Mouse (Mus musculus): ENCODE results near the gene Sdc3.
A peak's percentile ranks its signal among the peaks of the same experiment; 100 is the strongest.

Sdc3 gene

GRCm38 (mm10) chr4:130793180-130793501 lies 804 bp downstream of the Sdc3 start:
- DNase-seq (ENCODE audit: low read depth, low spot score), result no peak

GRCm38 (mm10) chr4:130794771-130795170 lies 2.4 kb downstream of the Sdc3 start:
- DNase-seq (ENCODE audit: low read depth, low spot score), result no peak

DNA sequence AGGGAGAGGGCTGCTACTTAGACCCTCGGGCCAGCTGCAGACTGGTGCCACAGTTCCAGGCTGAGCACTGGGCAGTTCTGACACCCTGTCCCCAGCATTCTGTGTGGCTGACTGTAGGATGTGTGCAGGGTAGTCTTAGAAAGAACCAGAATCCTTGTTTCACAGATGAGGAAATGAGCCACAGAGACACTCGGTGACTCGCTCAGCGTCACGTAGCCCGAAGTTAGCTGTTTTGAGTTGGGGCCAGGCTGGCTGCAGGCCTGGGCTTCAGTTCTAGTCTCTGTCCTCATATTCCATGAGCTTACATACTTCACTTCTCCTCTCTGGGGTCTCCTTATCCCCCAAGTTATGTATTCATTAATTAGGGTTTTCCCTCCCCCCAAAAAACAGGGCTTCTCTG lies 3.6 kb downstream of the Sdc3 start:
- no peak for DNase-seq (ENCODE audit: low read depth, low spot score)

DNA sequence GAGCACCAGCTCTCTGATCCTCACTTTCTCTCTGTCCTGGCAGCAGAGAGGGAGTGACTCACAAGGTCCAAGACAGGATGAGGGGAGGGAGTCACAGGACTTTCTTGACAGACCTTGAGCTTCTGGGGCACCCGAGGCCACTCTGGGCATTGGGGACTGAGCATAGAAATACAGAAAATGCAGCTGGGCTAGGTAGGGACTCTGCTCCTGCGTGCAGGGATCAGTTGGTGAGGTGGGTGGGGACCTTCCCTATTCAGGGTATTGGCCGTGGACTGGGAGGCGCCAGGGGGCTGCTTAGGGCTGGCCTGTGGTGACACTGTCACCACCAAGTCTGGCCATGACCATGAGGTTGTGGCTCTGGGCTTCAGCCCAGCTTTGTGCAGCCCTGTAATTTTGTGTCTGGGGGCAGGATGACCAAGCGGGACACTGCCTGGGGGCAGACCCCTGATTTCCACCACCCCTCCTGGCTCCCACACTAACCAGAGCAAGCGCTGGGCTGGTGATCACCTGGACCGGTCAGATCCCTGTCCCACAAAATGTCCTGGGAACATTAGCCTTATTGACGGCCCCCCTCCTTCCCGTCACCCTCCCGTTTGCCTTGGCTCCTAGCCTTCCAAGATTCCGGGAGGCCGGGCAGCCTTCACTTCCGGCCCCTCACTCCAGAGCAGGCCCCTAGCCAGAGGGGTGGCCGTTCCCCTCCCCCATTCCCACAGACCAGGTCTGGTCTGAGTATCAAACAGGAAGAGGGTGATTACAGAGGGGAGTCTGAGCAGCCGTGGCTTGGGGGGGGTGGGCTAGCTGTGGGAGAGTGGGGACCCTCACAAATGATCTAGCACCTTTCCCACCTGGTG lies 5.1 kb downstream of the Sdc3 start:
- DNase-seq (ENCODE audit: low read depth, low spot score), result no peak

DNA sequence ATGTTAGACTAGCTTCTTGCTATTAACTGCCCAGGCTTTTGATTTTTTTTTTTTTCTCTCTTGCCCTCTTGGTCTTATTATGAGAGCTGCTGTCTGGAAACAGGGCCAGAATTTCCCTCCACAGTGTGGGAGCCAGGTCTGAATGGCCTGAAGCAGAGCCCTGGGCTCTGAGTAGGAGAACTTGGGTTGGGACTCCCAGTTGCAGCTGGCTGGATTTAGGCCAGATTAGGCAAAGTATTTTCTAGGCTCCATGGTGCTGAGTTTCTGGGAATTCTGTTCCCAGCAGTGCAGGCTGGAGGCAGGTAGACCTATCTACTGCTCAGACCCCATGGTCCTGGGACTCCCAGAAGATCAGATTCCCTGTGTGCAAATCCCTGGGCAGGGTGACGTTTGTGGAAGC lies 6.1 kb downstream of the Sdc3 start:
- DNase-seq (ENCODE audit: low read depth, low spot score), result no peak

GRCm38 (mm10) chr4:130799118-130799517 lies 6.8 kb downstream of the Sdc3 start:
- peak; percentile 68 for DNase-seq (ENCODE audit: low read depth, low spot score)

DNA sequence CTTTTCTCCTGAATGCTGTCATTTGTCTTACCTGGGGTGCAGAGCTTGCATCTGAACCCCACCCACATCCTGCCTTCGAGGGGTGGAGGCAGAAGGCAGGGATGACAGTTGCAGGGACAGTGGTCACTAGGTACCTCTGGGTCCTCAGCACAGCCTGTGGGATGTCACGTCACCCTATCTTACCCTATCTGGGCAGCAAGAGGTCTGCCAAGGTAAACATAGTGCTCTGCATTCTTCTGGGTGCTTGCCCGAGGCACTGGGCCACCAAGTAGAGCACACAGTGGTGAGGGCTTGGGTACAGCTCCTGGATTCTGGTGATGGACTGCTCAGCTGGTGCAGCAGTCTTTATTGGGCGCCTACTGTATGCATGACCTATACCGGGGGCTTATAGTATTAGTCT lies 7.2 kb downstream of the Sdc3 start:
- no peak for DNase-seq (ENCODE audit: low read depth, low spot score)

GRCm38 (mm10) chr4:130800147-130800546 lies 7.8 kb downstream of the Sdc3 start:
- DNase-seq (ENCODE audit: low read depth, low spot score), result no peak

DNA sequence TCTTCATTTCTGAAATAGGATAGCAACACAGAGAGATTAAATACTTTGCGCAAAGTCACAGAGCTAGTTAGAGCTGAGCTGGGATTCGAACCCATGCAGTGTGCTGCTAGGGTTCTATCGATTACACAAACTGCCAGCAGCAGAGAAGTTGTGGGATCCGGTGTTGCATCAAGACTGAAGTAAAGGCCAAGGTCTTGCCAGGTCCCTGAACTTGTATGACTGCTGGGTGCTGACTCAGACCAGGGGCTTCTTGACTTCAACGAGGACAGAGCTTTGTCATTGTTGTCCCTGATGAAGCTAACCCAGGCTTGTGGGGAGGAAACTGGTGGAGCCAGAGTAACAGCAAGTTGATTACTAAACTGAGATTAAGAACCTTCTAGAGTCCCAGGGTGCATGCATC lies 8.9 kb downstream of the Sdc3 start:
- DNase-seq (ENCODE audit: low read depth, low spot score), result no peak

- no peak for DNase-seq (ENCODE audit: low read depth, low spot score)
These were observed 9.4 kb downstream of the Sdc3 start for GRCm38 (mm10) chr4:130801624-130802329.

GRCm38 (mm10) chr4:130803591-130803990 lies 11.3 kb downstream of the Sdc3 start:
- DNase-seq (ENCODE audit: low read depth, low spot score), result no peak

DNA sequence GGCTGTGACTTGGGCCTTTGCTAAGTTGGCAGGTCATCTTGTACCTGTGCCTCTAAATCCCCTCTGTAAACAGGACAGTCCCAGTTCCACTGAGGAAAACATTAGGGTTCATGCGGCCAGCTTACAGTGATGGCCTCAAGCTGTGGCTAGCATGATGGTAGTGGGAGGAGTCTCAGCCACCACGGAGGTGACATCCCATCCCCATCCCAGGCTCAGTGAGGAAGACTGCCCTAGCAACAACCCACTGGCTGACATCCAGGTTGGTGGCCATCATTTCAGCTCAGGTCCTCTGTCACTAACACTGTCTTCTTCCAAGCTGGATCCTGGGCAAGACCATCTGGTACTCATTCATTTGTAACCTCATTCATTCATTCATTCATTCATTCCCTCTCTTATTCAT lies 12.0 kb downstream of the Sdc3 start:
- DNase-seq (ENCODE audit: low read depth, low spot score), result no peak

DNA sequence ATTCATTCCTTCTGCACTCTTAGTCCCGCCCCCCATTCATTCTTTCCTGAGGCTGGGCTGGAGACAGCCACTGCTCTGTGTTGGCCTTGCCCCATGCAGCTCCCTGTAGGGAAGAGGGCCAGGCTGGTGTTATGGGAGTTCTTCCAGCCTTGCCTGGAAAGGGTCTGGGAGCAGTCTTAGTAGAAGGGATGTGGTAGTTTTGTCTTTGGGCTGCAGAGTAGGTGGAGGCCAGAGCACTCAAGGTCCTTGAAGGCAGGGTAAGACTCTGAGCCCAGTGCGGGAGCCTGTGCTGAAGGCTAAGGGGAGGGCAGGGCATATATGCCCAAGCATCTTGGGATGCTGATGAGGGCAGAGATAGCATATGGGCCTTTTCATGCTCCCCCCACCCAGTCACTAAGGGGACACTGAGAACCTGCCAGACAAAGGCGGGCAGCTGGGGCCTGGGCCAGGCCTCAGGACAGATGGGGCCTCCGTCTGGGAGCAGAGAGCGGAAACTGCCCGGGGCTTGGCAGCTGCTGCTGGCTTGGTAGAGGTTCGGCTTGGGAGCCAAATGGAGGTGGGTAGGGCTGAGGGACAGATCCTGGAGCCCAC lies 12.5 kb downstream of the Sdc3 start:
- DNase-seq (ENCODE audit: low read depth, low spot score), result peak; percentile 94

DNA sequence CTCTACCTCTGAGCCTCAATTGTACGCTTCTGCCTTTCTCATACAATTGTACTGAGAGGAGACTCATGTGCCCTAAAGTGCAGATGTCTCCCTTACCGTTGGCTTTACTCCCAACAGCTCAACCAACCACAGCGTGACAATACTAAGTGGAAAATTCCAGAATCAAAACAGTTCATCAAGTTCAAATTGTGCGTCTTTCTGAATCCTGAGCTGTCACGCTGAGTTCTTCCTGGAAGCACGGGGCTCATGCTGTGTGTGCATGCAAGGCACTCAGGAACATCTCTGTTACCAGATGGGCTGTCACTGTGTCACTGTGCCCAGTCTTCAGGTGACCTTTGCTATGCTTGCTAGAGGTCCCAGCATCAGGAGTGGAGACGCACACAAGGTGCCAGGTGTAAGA lies 13.4 kb downstream of the Sdc3 start:
- peak; percentile 65 for DNase-seq (ENCODE audit: low read depth, low spot score)

- DNase-seq (ENCODE audit: low read depth, low spot score), result no peak
These were observed 14.4 kb downstream of the Sdc3 start for GRCm38 (mm10) chr4:130806746-130807145.

DNA sequence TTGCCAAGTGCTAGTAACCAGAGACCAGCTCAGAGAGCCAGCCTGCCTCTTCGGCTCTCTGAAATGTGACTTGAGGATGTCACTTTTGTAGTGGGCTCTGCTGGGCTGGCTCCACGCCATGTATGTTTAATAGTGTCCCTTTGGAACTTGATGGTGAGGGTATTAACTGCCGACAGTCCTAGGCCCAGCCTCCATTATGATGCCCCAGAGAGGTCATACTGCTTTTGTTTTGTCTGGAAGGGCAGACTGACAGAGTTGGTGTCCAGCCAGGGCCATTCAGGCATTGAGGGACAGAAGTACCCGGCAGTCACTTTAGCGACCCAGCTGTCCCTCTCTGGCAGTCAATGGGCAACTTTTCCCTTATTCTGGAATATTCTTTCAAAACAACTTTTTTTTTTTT lies 17.4 kb downstream of the Sdc3 start:
- no peak for DNase-seq (ENCODE audit: low read depth, low spot score)

GRCm38 (mm10) chr4:130810845-130811244 lies 18.5 kb downstream of the Sdc3 start:
- DNase-seq (ENCODE audit: low read depth, low spot score), result no peak

DNA sequence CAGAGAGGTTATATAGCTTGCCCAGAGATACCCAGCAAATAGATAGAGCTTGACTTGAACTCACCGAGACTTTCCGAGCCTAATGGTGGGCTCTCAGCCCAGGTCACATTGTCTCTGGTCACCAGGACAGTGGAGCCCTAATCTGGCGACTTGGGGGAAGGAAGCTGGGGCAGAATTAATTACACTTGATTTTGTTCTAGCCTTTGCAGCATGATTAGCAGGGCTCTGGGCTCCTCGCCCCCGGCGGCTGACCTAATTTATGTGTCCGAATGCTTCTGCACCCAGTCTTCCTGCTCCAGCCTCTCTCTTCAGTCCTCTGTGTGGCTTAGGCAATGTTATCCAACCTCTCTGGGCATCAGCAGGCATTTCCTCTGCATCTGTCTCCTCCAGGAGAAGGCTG lies 19.0 kb downstream of the Sdc3 start:
- no peak for DNase-seq (ENCODE audit: low read depth, low spot score)

GRCm38 (mm10) chr4:130813958-130814357 lies 21.6 kb downstream of the Sdc3 start:
- DNase-seq (ENCODE audit: low read depth, low spot score), result peak; percentile 89

DNA sequence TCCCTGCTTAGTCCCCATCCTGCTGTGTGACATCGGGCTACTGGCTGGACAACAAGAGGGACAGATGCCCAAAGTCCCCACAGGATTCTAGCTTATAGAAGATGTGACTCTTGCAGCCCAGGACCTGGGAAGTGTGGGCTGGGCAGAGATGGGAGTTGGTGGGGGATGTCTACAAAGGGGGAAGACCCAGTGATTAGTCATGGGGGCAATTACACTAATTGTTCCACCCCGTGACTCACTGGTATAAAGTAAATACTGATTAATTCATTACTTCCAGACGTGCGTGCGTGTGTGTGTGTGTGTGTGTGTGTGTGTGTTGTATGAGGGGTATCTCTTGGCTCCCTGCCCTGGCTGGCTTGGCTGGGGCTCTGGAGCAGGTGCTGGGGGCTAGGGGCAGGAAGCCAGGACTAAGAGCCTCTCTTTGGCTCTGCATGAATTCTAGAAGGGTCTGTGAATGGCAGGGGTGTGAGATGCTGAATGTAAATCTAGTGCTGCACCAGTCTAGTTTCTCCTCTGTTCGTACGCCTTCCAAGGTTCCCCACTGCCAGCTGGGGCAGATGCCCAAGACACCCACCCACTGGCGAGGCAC lies 22.5 kb downstream of the Sdc3 start:
- DNase-seq (ENCODE audit: low read depth, low spot score), result peak; percentile 60

DNA sequence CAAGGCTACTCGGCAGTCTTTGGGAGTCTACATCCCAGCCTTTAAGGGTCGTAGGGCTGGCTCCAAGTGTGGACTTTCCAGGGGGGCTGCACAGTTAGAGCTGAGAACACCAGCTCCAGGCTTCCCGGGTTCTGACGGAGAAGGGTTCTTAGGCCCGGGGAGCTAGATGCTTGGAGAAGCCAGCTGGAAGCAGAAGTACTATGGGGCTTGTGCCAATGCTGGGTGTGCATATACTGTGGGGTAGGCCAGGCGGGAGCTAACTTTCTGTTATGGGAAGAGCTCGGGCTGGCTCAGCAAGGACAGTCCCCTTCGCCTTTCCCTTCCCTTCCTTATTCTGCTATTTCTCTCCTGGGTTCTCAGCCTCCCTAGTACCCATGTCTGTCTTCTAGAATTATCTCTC lies 23.5 kb downstream of the Sdc3 start:
- DNase-seq (ENCODE audit: low read depth, low spot score), result peak; percentile 70

GRCm38 (mm10) chr4:130819806-130820205 lies 27.5 kb downstream of the Sdc3 start:
- DNase-seq (ENCODE audit: low read depth, low spot score), result no peak

All from brain, adult 2 months (tissue).